Mouse (Mus musculus) spleen, adult 10 weeks (tissue): Measurements from ENCODE around the gene Smc3. TPM values are rescaled to one million over a fixed set of nuclear protein-coding genes. Genes with fewer than 3 reads are reported as not detected.

ENCODE experiments used
- polyA plus RNA-seq: library from polyadenylated mRNA; stranded (reverse); fragments of 350-450 nt; fragmentation: Illumina TruSeq; extraction: RNeasy Lipid Tissue Mini Kit (QIAGEN cat#74804); gene quantifications from one replicate; pipeline ENCODE4 v1.2.3, GENCODE M21; 2015; ENCODE audit warnings: low replicate concordance; ENCODE audit not compliant: insufficient read depth

Gene Smc3
- polyA plus RNA-seq, result 76.2 TPM

GRCm38 (mm10) chr19:53599757-53600539 lies at the start of gene Smc3:
Gene Smc3 (plus strand): TSS chr19:53600398.

GRCm38 (mm10) chr19:53588968-53589367 lies 11.2 kb upstream of the Smc3 start, which contains the start of gene Nutf2-ps1:
Gene Nutf2-ps1 (minus strand): TSS chr19:53589068.

DNA sequence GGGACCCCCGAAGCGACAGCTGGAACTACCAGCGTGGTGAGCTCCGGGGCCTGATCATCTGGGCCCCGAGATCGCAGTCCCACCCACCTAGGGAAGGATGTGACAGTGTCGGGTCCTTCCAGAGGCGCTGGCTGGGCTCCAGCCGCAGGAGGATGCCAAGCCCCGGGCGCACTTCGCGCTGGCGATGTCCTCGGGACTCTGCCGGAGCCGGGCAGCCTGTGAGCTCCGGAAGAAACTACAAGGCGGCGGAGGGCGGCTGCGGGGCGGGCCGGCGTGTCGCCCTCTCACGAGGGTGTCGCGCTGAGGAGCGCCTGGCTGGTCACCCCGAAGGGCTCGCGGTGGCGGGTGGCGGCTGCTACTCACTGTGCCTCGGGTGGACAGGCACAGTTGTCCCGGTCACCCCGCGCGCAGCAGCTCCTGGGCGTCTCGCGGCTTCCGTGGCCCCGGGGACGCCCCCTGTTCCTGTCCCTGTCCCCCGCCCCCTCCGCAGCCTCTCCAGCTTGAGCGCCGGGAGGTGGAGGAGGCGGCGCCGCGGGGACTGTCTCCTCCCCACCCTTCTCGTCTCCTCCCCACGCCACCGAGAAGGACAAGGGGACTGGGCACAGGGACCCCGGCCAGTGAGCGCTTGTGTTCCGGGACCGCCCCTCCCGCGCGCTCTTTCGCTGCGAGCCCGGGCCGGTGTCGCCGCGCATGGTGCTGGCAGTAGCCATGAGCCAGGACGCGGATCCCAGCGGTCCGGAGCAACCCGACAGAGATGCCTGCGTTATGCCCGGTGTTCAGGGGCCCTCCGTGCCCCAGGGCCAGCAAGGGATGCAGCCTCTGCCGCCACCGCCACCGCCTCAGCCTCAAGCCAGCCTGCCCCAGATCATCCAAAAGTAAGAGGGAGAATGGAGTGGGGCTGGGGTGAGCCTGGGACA lies 76.8 kb downstream of the Smc3 start, which contains the start of gene Rbm20:
TSS of gene Rbm20 (plus strand) at position 589 of the 917 bp plus-strand sequence.

Other genes starting within 250 kb of the Smc3 start
- gene Gm10197, start 228.6 kb upstream of the Smc3 start, polyA plus RNA-seq, result not detected
- 94.0 TPM for gene Smndc1, start 209.8 kb upstream of the Smc3 start, polyA plus RNA-seq
- 12.3 TPM for gene Dusp5, start 71.3 kb upstream of the Smc3 start, polyA plus RNA-seq
- gene Nutf2-ps1, start 11.3 kb upstream of the Smc3 start, polyA plus RNA-seq, result 6.9 TPM
- 0.07 TPM for gene Rbm20, start 76.9 kb downstream of the Smc3 start, polyA plus RNA-seq